In the genomic region with DNA sequence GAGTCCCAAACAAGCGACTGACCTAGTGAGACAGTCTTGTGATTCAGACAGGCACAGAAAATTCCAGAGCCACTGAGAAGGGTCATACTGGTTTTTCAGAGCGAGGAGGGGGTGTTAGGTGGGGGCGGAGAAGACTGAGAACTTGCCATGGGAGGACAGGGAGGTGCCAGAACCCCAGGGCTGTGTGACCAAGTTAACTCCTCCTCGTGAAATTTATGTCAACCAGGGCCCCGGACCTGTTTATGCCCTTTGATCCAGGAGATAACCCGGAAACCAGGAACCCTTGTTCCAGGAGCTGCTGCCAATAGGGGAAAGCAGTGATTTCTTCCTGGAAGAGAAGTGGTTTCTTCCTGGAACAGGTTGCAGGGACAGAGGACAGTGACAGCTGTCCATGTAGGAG, we compare ENCODE assay signal across 9 mouse cellular contexts.
A peak's percentile ranks its signal among the peaks of the same experiment; 100 is the strongest.
DNase-seq lines count a peak whose midpoint lies in the region; ATAC-seq lines count a peak whose summit lies in the region.
"Had no signal": no experiment of that assay in that cellular context is flagged by ENCODE, and none has a peak within 500 bp of the region (broad histone marks: within the 10 kb centered on the region; RNA-seq: fewer than 3 reads in every experiment).

No protein-coding gene starts in this region.

- 0 out of 2 replicates have a peak, but pooled peaks cover 2% of the 10 kb centered on the region for H3K4me1 ChIP-seq in heart, embryonic 11.5 days (ENCODE audit: control insufficient read depth, insufficient read depth, low read length)
- H3K4me1 ChIP-seq in embryonic facial prominence, embryonic 13.5 days: peaks cover 18% of the 10 kb centered on the region
- peaks cover 18% of the 10 kb centered on the region for H3K4me1 ChIP-seq in kidney, embryonic 16.5 days (ENCODE audit: insufficient read depth, low read length)
- peaks cover 62% of the 10 kb centered on the region for H3K4me1 ChIP-seq in midbrain, embryonic 10.5 days

- WGBS in heart, embryonic 11.5 days (ENCODE audit: insufficient replicate concordance): 28% methylated on average over 6 of the region's 6 CpGs
- WGBS in embryonic facial prominence, embryonic 13.5 days: 45% methylated on average over 6 of the region's 6 CpGs
- WGBS in kidney, embryonic 16.5 days: 14% methylated on average over 6 of the region's 6 CpGs
- 60% methylated on average over 6 of the region's 6 CpGs for WGBS in midbrain, embryonic 10.5 days

- no peak for ATAC-seq in heart, embryonic 11.5 days (replicated peaks; ENCODE audit: insufficient number of reproducible peaks, low FRiP score, low TSS enrichment)
- ATAC-seq in embryonic facial prominence, embryonic 13.5 days (ENCODE audit: insufficient number of reproducible peaks, insufficient read depth, low FRiP score, low TSS enrichment, low read depth): no peak
- ATAC-seq in kidney, embryonic 16.5 days (ENCODE audit: low FRiP score, low TSS enrichment): no peak; the same call in 1 of the 2 replicates

- no peak overlapping the region; the same call in 1 of the 2 replicates for H3K27ac ChIP-seq in heart, embryonic 11.5 days (ENCODE audit: low read depth, low read length)
- peak overlapping the region; percentile 78 for H3K27ac ChIP-seq in embryonic facial prominence, embryonic 13.5 days
- peak overlapping the region; percentile 78 for H3K27ac ChIP-seq in kidney, embryonic 16.5 days (ENCODE audit: low read length)
- H3K27ac ChIP-seq in midbrain, embryonic 10.5 days (replicated peaks): peak overlapping the region; percentile 87

- H3K27me3 ChIP-seq in heart, embryonic 11.5 days (ENCODE audit: control insufficient read depth, insufficient read depth, low read length): no peaks in the 10 kb centered on the region
- H3K27me3 ChIP-seq in embryonic facial prominence, embryonic 13.5 days: no peaks in the 10 kb centered on the region; the same call in 1 of the 2 replicates
- H3K27me3 ChIP-seq in kidney, embryonic 16.5 days (ENCODE audit: insufficient read depth, low read length): no peaks in the 10 kb centered on the region
- peaks cover 20% of the 10 kb centered on the region for H3K27me3 ChIP-seq in midbrain, embryonic 10.5 days (ENCODE audit: low read depth, poor library complexity, severe bottlenecking)
- H3K27me3 ChIP-seq: CH12.LX had no signal

- peak overlapping the region; percentile 93 for H3K4me2 ChIP-seq in heart, embryonic 11.5 days
- H3K4me2 ChIP-seq in embryonic facial prominence, embryonic 13.5 days: peak overlapping the region; percentile 86
- peak overlapping the region; percentile 81 for H3K4me2 ChIP-seq in kidney, embryonic 16.5 days (replicated peaks; ENCODE audit: low read depth, low read length)

- peak overlapping the region; percentile 53 for H3K4me3 ChIP-seq in heart, embryonic 11.5 days (ENCODE audit: low read depth, low read length)
- peak overlapping the region; percentile 49 for H3K4me3 ChIP-seq in embryonic facial prominence, embryonic 13.5 days
- peak overlapping the region; percentile 51 for H3K4me3 ChIP-seq in kidney, embryonic 16.5 days (ENCODE audit: low read length)
- H3K4me3 ChIP-seq in midbrain, embryonic 10.5 days: peak overlapping the region; percentile 65

- DNase-seq in heart, postnatal 4 days: no peak
- DNase-seq in midbrain, embryonic 10.5 days (ENCODE audit: low spot score): no peak
- DNase-seq in urinary bladder, postnatal 25 days (ENCODE audit: low spot score): no peak
- DNase-seq in layer of hippocampus, postnatal 25 days (ENCODE audit: extremely low spot score in 1 of 2, low spot score in 1 of 2): no peak
- DNase-seq in spleen, postnatal 4 days (ENCODE audit: low spot score in 2 of 2): no peak

- H3K9me3 ChIP-seq in heart, embryonic 11.5 days (replicated peaks; ENCODE audit: control insufficient read depth, low read length): no peaks in the 10 kb centered on the region
- no peaks in the 10 kb centered on the region for H3K9me3 ChIP-seq in embryonic facial prominence, embryonic 13.5 days
- no peaks in the 10 kb centered on the region for H3K9me3 ChIP-seq in kidney, embryonic 16.5 days (ENCODE audit: low read length)
- no peaks in the 10 kb centered on the region for H3K9me3 ChIP-seq in midbrain, embryonic 10.5 days (replicated peaks)

- H3K9ac ChIP-seq in heart, embryonic 11.5 days (ENCODE audit: low read depth, low read length): peak overlapping the region; percentile 70
- peak overlapping the region; percentile 66 for H3K9ac ChIP-seq in embryonic facial prominence, embryonic 13.5 days
- H3K9ac ChIP-seq in kidney, embryonic 16.5 days (replicated peaks; ENCODE audit: low read length): peak overlapping the region; percentile 65

- H3K36me3 ChIP-seq in heart, embryonic 11.5 days (ENCODE audit: control insufficient read depth, insufficient read depth, low read length): no peaks in the 10 kb centered on the region
- H3K36me3 ChIP-seq in embryonic facial prominence, embryonic 13.5 days: no peaks in the 10 kb centered on the region
- H3K36me3 ChIP-seq in kidney, embryonic 16.5 days (ENCODE audit: insufficient read depth, low read length): no peaks in the 10 kb centered on the region
- no peaks in the 10 kb centered on the region for H3K36me3 ChIP-seq in midbrain, embryonic 10.5 days
